Mouse (Mus musculus): ENCODE measurements around the gene Ncor2. TPM values are rescaled to one million over a fixed set of nuclear protein-coding genes. Genes with fewer than 3 reads are reported as not detected.

The Ncor2 gene
- polyA plus RNA-seq, 1 experiment: 7.2 TPM

- no peaks in the 10 kb centered on the region for H3K27me3 ChIP-seq (ENCODE audit: control insufficient read depth)
- H3K9me3 ChIP-seq (ENCODE audit: control insufficient read depth, low read length): no peaks in the 10 kb centered on the region
- no peak overlapping the region for H3K4me3 ChIP-seq (replicated peaks)
- H3K4me1 ChIP-seq (ENCODE audit: control insufficient read depth): no peaks in the 10 kb centered on the region
- no peaks in the 10 kb centered on the region for H3K36me3 ChIP-seq (ENCODE audit: control insufficient read depth)
- TF ChIP-seq GATA1 (IDR thresholded peaks at IDR 0.05; ENCODE audit: low read length) (no peak), TAL1 (IDR thresholded peaks at IDR 0.05; ENCODE audit: low read length) (no peak)
These were observed 16.1 kb upstream of the Ncor2 start for GRCm38 (mm10) chr5:125195142-125195541.

DNA sequence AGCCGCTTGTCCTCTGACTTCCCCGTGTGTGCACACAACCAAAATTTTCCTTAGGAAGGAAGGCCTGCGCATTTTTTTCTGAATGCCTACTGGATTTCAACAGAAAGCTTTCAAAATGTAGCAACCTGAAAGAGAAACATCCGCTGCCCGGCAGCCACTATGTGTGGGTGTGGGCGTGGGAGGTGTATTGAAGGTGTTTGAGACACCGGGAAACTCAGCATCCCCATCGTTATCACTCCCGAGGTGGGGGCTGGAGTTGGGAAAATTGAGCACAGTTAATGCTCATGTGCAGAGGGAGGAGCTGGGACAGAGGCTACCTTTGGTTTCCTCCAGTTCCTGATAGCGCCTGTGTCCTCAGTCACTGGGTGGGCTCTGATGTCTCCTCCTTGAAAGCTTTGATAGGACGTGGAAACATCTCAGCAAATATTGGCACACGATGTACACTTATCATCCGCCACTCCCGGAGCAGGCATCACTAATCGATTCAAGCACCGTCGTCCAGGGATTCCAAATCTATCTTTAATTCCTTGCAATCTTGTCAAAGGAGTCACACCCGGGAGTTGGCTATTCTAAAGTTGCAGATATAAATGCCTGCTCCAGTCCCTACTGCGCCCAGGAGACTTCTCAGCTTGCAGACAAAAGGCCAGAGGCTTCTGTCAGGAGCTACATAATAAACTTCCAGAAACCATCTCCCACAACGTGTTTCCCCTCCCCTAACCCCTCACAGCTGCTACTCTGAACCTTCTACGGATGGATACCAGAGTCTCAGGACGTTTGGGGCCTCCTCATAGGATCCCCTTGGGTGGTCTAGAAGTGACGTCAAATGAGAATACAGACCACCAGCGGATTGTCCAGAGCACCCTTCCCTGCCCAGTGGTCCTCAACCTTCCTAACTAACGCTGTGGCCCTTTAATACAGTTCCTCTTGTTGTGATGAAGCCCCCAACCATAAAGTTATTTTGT lies 14.7 kb upstream of the Ncor2 start:
- Histone ChIP-seq H3K27me3 (ENCODE audit: control insufficient read depth) (no peaks in the 10 kb centered on the region), H3K36me3 (ENCODE audit: control insufficient read depth) (no peaks in the 10 kb centered on the region), H3K9me3 (ENCODE audit: control insufficient read depth, low read length) (no peaks in the 10 kb centered on the region)

DNA sequence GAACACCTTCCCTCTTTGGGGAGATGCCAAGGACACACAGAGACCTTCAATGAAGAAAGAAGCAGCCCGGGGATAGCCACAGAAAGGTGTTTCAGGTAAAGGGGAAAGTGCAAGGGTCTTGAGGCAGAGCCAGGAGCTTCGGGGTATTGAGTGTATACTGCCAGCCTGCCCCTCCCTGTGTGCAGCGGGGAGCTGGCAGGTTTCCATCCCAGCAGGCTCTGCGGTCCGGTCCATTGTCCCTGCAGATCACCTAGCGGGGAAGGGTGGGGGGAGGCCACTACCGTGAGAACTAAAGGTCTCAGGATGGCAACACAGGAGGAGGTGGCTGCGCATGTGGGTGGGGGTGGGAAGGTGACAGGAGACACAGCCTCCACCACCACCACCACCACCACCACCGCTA lies 12.6 kb upstream of the Ncor2 start:
- H3K27me3 ChIP-seq (ENCODE audit: control insufficient read depth): no peaks in the 10 kb centered on the region
- peaks cover 5% of the 10 kb centered on the region; the same call in 1 of the 2 replicates for H3K9me3 ChIP-seq (ENCODE audit: control insufficient read depth, low read length)
- H3K4me1 ChIP-seq (ENCODE audit: control insufficient read depth): no peaks in the 10 kb centered on the region
- H3K4me3 ChIP-seq (replicated peaks): no peak overlapping the region
- no peak for TF ChIP-seq GATA1 (IDR thresholded peaks at IDR 0.05; ENCODE audit: low read length)
- TF ChIP-seq TAL1 (IDR thresholded peaks at IDR 0.05; ENCODE audit: low read length): no peak
- no peaks in the 10 kb centered on the region for H3K36me3 ChIP-seq (ENCODE audit: control insufficient read depth)

More for the DNA sequence above, 14.7 kb upstream of the Ncor2 start:
- H3K4me3 ChIP-seq (replicated peaks): no peak overlapping the region
- TF ChIP-seq TAL1 (IDR thresholded peaks at IDR 0.05; ENCODE audit: low read length) (no peak), GATA1 (IDR thresholded peaks at IDR 0.05; ENCODE audit: low read length) (no peak)
- no peaks in the 10 kb centered on the region for H3K4me1 ChIP-seq (ENCODE audit: control insufficient read depth)

- Histone ChIP-seq H3K36me3 (ENCODE audit: control insufficient read depth) (no peaks in the 10 kb centered on the region), H3K4me3 (replicated peaks) (no peak overlapping the region), H3K4me1 (ENCODE audit: control insufficient read depth) (no peaks in the 10 kb centered on the region), H3K9me3 (ENCODE audit: control insufficient read depth, low read length) (peaks cover 5% of the 10 kb centered on the region; the same call in 1 of the 2 replicates), H3K27me3 (ENCODE audit: control insufficient read depth) (no peaks in the 10 kb centered on the region)
- TF ChIP-seq TAL1 (IDR thresholded peaks at IDR 0.05; ENCODE audit: low read length) (no peak), GATA1 (IDR thresholded peaks at IDR 0.05; ENCODE audit: low read length) (no peak)
These were observed 11.2 kb upstream of the Ncor2 start for GRCm38 (mm10) chr5:125190105-125190813.

DNA sequence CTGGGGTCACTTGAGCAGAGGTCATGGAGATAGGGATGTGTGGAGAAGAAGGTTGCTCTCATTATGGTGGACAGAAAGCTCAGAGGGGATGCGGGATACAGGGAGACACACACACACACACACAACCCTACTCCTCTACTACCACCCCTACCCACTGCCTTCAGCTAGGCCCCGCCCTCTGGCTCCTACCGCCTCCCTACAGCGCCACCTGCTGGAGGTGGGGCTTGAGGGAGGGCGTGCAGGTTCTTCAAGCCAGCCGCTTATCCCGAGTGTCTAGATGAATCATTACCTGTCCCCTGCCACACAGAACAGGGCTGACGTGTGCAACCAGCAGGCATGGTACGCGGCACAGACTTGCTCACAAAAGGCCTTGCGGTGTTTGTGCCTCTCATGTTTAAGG lies 10.6 kb upstream of the Ncor2 start:
- Histone ChIP-seq H3K9me3 (ENCODE audit: control insufficient read depth, low read length) (peaks cover 5% of the 10 kb centered on the region; the same call in 1 of the 2 replicates), H3K27me3 (ENCODE audit: control insufficient read depth) (peaks cover 3% of the 10 kb centered on the region; the same call in 1 of the 2 replicates), H3K4me3 (replicated peaks) (no peak overlapping the region), H3K36me3 (ENCODE audit: control insufficient read depth) (no peaks in the 10 kb centered on the region), H3K4me1 (ENCODE audit: control insufficient read depth) (no peaks in the 10 kb centered on the region)
- TF ChIP-seq TAL1 (IDR thresholded peaks at IDR 0.05; ENCODE audit: low read length): no peak
- TF ChIP-seq GATA1 (IDR thresholded peaks at IDR 0.05; ENCODE audit: low read length): no peak

DNA sequence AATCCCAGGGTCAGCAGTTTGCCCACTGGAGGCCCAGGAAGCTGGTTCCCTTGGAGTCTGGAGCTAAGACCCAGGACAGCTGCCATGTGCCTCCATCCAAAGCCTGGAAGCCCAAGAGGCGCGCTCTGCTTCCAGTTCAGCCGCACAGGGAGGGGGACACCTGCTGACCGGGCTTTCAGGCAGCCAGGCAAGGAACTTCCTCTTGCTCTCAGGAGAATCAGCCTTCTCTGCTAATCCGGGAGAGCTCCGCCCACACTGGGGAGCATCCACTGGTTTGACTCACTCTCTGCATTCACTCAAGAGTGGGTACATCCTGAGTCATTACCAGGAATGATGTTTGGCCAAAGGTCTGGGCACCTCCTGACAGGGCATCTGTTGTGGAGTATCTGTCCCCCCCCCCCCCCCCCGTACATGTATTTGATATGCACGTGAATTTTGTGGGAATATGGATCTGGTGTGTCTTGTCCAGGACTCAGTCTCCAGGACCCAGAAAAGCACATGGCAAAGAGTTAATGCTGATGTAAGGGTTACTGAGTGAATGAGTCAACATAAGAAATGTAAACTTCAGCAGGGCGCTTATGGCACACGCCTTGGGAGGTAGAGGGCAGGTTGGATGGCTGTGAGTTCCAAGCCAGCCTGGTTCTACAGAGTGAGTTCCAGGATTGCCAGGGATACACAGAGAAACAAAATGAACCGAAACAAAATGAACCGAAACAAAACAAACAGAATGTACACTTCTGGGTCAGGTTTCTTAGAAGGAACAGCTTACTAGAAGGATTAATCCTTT lies 10.0 kb upstream of the Ncor2 start:
- no peak overlapping the region for H3K4me3 ChIP-seq (replicated peaks)
- no peaks in the 10 kb centered on the region for H3K36me3 ChIP-seq (ENCODE audit: control insufficient read depth)
- H3K4me1 ChIP-seq (ENCODE audit: control insufficient read depth): no peaks in the 10 kb centered on the region
- peaks cover 5% of the 10 kb centered on the region; the same call in 1 of the 2 replicates for H3K9me3 ChIP-seq (ENCODE audit: control insufficient read depth, low read length)
- H3K27me3 ChIP-seq (ENCODE audit: control insufficient read depth): peaks cover 8% of the 10 kb centered on the region
- TF ChIP-seq GATA1 (IDR thresholded peaks at IDR 0.05; ENCODE audit: low read length): no peak
- TF ChIP-seq TAL1 (IDR thresholded peaks at IDR 0.05; ENCODE audit: low read length): no peak

- H3K4me1 ChIP-seq (ENCODE audit: control insufficient read depth): peaks cover 4% of the 10 kb centered on the region
- H3K9me3 ChIP-seq (ENCODE audit: control insufficient read depth, low read length): peaks cover 5% of the 10 kb centered on the region; the same call in 1 of the 2 replicates
- TF ChIP-seq TAL1 (IDR thresholded peaks at IDR 0.05; ENCODE audit: low read length) (no peak), GATA1 (IDR thresholded peaks at IDR 0.05; ENCODE audit: low read length) (no peak)
- no peaks in the 10 kb centered on the region for H3K36me3 ChIP-seq (ENCODE audit: control insufficient read depth)
- H3K27me3 ChIP-seq (ENCODE audit: control insufficient read depth): peaks cover 19% of the 10 kb centered on the region
- no peak overlapping the region for H3K4me3 ChIP-seq (replicated peaks)
These were observed 5.8 kb upstream of the Ncor2 start for GRCm38 (mm10) chr5:125184826-125185225.

DNA sequence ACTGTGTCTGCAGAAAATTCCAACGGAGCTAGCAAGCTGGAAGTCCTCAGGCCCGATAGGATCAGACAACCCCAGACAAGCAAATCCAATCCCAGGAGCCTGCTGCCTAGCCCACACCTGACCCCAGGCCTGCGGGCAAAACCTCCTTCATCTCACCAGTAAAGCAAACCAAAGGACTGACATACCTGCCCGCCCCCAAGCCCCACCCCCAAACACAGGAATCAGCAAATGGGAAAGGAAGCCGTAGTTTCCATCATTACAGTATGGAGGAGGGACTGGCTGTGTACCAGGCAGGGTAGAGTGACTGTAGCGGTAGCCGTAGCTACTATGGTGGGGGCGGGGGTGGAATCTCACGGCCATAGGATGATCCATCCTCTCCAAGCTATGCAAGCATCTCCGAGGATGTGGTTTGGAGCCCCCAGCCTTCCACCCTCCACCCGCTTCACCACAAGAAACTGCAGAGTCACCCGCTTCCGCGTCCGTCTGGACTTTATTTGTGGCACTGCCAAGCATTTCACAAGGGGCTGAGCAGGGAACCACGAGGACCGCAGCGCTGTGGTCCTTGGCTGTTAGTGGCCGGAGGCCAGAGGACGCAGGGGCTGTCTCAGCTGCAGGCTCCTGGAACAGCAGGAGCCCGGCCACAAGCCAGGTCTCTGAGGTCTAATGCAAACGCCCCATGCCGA lies 4.4 kb upstream of the Ncor2 start:
- TF ChIP-seq TAL1 (IDR thresholded peaks at IDR 0.05; ENCODE audit: low read length): no peak
- TF ChIP-seq GATA1 (IDR thresholded peaks at IDR 0.05; ENCODE audit: low read length): no peak
- peaks cover 16% of the 10 kb centered on the region for H3K4me1 ChIP-seq (ENCODE audit: control insufficient read depth)
- H3K36me3 ChIP-seq (ENCODE audit: control insufficient read depth): no peaks in the 10 kb centered on the region
- peaks cover 25% of the 10 kb centered on the region for H3K27me3 ChIP-seq (ENCODE audit: control insufficient read depth)
- no peak overlapping the region for H3K4me3 ChIP-seq (replicated peaks)
- H3K9me3 ChIP-seq (ENCODE audit: control insufficient read depth, low read length): peaks cover 5% of the 10 kb centered on the region; the same call in 1 of the 2 replicates
